Mouse (Mus musculus) stomach, postnatal 0 days (tissue): Measurements from ENCODE around the gene Uaca.

ENCODE experiments used
- CTCF ChIP-seq: IDR thresholded peaks from 2 replicates; pipeline ENCODE4 v1.5.1; 2016; ENCODE audit warnings: antibody characterized with exemption, low read depth, mild to moderate bottlenecking, moderate library complexity
- EP300 ChIP-seq: optimal IDR thresholded peaks from 2 replicates; pipeline ENCODE3; 2016; ENCODE audit warnings: antibody characterized with exemption

- TF ChIP-seq CTCF: no peak
- TF ChIP-seq EP300: no peak
Observed at GRCm38 (mm10) chr9:60765181-60765580, 29.2 kb upstream of the Uaca start.
